Comparison of ENCODE assay signal across 9 mouse cellular contexts in genomic region chr13:59668501-59669093, GRCm38 (mm10). TPM values are rescaled to one million over a fixed set of nuclear protein-coding genes. Genes with fewer than 3 reads are reported as not detected.
A peak's percentile ranks its signal among the peaks of the same experiment; 100 is the strongest.
DNase-seq lines count a peak whose midpoint lies in the region; ATAC-seq and TF ChIP-seq lines count a peak whose summit lies in the region.
"Had no signal": no experiment of that assay in that cellular context is flagged by ENCODE, and none has a peak within 500 bp of the region (broad histone marks: within the 10 kb centered on the region; RNA-seq: fewer than 3 reads in every experiment).

No protein-coding gene starts in this region.

- no peaks in the 10 kb centered on the region for H3K27me3 ChIP-seq in embryonic facial prominence, embryonic 14.5 days (replicated peaks; ENCODE audit: control insufficient read depth, insufficient read depth, low read length)
- no peaks in the 10 kb centered on the region for H3K27me3 ChIP-seq in forebrain, embryonic 16.5 days (replicated peaks; ENCODE audit: control insufficient read depth, insufficient read depth, low read length)

- H3K36me3 ChIP-seq in embryonic facial prominence, embryonic 14.5 days (ENCODE audit: control insufficient read depth, insufficient read depth, low read length): peaks cover 15% of the 10 kb centered on the region; the same call in 1 of the 2 replicates
- H3K36me3 ChIP-seq in forebrain, embryonic 16.5 days (ENCODE audit: control insufficient read depth, insufficient read depth): no peaks in the 10 kb centered on the region; the same call in 1 of the 2 replicates

- H3K9me3 ChIP-seq in embryonic facial prominence, embryonic 14.5 days (ENCODE audit: control insufficient read depth, low read length): no peaks in the 10 kb centered on the region
- no peaks in the 10 kb centered on the region for H3K9me3 ChIP-seq in forebrain, embryonic 16.5 days (ENCODE audit: control insufficient read depth, low read length)

- WGBS in embryonic facial prominence, embryonic 14.5 days: 74% methylated on average over 11 of the region's 11 CpGs
- 76% methylated on average over 11 of the region's 11 CpGs for WGBS in forebrain, embryonic 16.5 days

- H3K9ac ChIP-seq in embryonic facial prominence, embryonic 14.5 days (ENCODE audit: low read depth, low read length): no peak overlapping the region
- no peak overlapping the region for H3K9ac ChIP-seq in forebrain, embryonic 16.5 days (replicated peaks; ENCODE audit: low read depth, low read length)

- DNase-seq in layer of hippocampus, adult 2 months (ENCODE audit: low spot score in 2 of 2): no peak
- DNase-seq in layer of hippocampus, postnatal 10 days (ENCODE audit: low spot score in 2 of 2): no peak
- DNase-seq in embryonic facial prominence, embryonic 14.5 days (ENCODE audit: low spot score): no peak
- DNase-seq in kidney, adult 18-20 months: peak; percentile 41
- peak; percentile 57 for DNase-seq in lung, postnatal 14 days
- peak; percentile 18 for DNase-seq in thymus, postnatal 14 days
- no peak for DNase-seq in layer of hippocampus, postnatal 36 days

- no peak; the same call in 1 of the 2 replicates for ATAC-seq in embryonic facial prominence, embryonic 14.5 days (ENCODE audit: low read depth)
- no peak for ATAC-seq in forebrain, embryonic 16.5 days

- no peak overlapping the region for H3K4me2 ChIP-seq in embryonic facial prominence, embryonic 14.5 days (ENCODE audit: low read depth, low read length)
- no peak overlapping the region for H3K4me2 ChIP-seq in forebrain, embryonic 16.5 days (ENCODE audit: low read length)

- peak overlapping the region; percentile 94 for H3K27ac ChIP-seq in layer of hippocampus, adult 2 months
- peak overlapping the region; percentile 40; the same call in 1 of the 2 replicates for H3K27ac ChIP-seq in embryonic facial prominence, embryonic 14.5 days (replicated peaks; ENCODE audit: low read depth, low read length)
- no peak overlapping the region for H3K27ac ChIP-seq in forebrain, embryonic 16.5 days (ENCODE audit: low read length)

- peaks cover 9% of the 10 kb centered on the region for H3K4me1 ChIP-seq in embryonic facial prominence, embryonic 14.5 days (ENCODE audit: control insufficient read depth, insufficient read depth, low read length)
- H3K4me1 ChIP-seq in forebrain, embryonic 16.5 days (replicated peaks; ENCODE audit: control insufficient read depth, insufficient read depth, low read length): peaks cover 19% of the 10 kb centered on the region

- H3K4me3 ChIP-seq in layer of hippocampus, adult 2 months: no peak overlapping the region
- no peak overlapping the region for H3K4me3 ChIP-seq in embryonic facial prominence, embryonic 14.5 days (ENCODE audit: low read depth, low read length)
- no peak overlapping the region for H3K4me3 ChIP-seq in forebrain, embryonic 16.5 days (replicated peaks; ENCODE audit: low read length)
- H3K4me3 ChIP-seq: myocyte had no signal

- TF ChIP-seq CTCF in layer of hippocampus, adult 2 months (conservative IDR thresholded peaks at IDR 0.05): no peak

RNA-seq across cellular contexts. Expression of gene Golm1, which starts 7.0 kb away (rescaled TPM):
- total RNA-seq in layer of hippocampus, adult 2 months (2021): 10 to 100 TPM; 67.4 to 71.8 TPM
- total RNA-seq in layer of hippocampus, postnatal 10 days (2021): 10 to 100 TPM; 45.1 to 46.8 TPM
- polyA plus RNA-seq in embryonic facial prominence, embryonic 14.5 days (2014; fragmentation: Nextera tagmentation; extraction: Ambion mirVana): 42.3 and 48.4 TPM in 2 replicates
- 40.9 and 49.6 TPM in 2 replicates for polyA plus RNA-seq in forebrain, embryonic 16.5 days (2015; fragmentation: Nextera tagmentation; extraction: Ambion mirVana)
- 10 to 100 TPM; 64.3 to 74.2 TPM for total RNA-seq in layer of hippocampus, postnatal 36 days (2021)

RNA-seq across cellular contexts. Expression of gene 4921517D22Rik, which starts 25.3 kb away (rescaled TPM):
- not detected for total RNA-seq in layer of hippocampus, adult 2 months (2021)
- total RNA-seq in layer of hippocampus, postnatal 10 days (2021): not detected
- not detected in 2 replicates for polyA plus RNA-seq in embryonic facial prominence, embryonic 14.5 days (2014; fragmentation: Nextera tagmentation; extraction: Ambion mirVana)
- not detected in 2 replicates for polyA plus RNA-seq in forebrain, embryonic 16.5 days (2015; fragmentation: Nextera tagmentation; extraction: Ambion mirVana)
- not detected for total RNA-seq in layer of hippocampus, postnatal 36 days (2021)
- polyA plus RNA-seq: myocyte had no signal

RNA-seq across cellular contexts. Expression of gene Spata31d1a, which starts 41.5 kb away (rescaled TPM):
- total RNA-seq in layer of hippocampus, adult 2 months (2021): under 1 TPM; 0.22 to 0.26 TPM
- total RNA-seq in layer of hippocampus, postnatal 10 days (2021): under 1 TPM; 0.11 to 0.21 TPM
- 0.22 TPM in 1 of 2 replicates, not detected in the other for polyA plus RNA-seq in embryonic facial prominence, embryonic 14.5 days (2014; fragmentation: Nextera tagmentation; extraction: Ambion mirVana)
- polyA plus RNA-seq in forebrain, embryonic 16.5 days (2015; fragmentation: Nextera tagmentation; extraction: Ambion mirVana): 0.20 TPM in 1 of 2 replicates, not detected in the other
- under 1 TPM; 0.08 to 0.40 TPM for total RNA-seq in layer of hippocampus, postnatal 36 days (2021)
- polyA plus RNA-seq: myocyte had no signal

RNA-seq across cellular contexts. Expression of gene Spata31d1b, which starts 43.5 kb away (rescaled TPM):
- total RNA-seq in layer of hippocampus, adult 2 months (2021): under 1 TPM in 1 of 2 experiments, not detected in 1; 0.12 TPM
- under 1 TPM in 1 of 2 experiments, not detected in 1; 0.11 TPM for total RNA-seq in layer of hippocampus, postnatal 10 days (2021)
- 0.04 and 0.06 TPM in 2 replicates for polyA plus RNA-seq in embryonic facial prominence, embryonic 14.5 days (2014; fragmentation: Nextera tagmentation; extraction: Ambion mirVana)
- polyA plus RNA-seq in forebrain, embryonic 16.5 days (2015; fragmentation: Nextera tagmentation; extraction: Ambion mirVana): not detected in 2 replicates
- total RNA-seq in layer of hippocampus, postnatal 36 days (2021): under 1 TPM; 0.07 to 0.20 TPM
- polyA plus RNA-seq: myocyte had no signal

Comparison
In these comparisons a context has a peak if more than half of its experiments do, and no peak if none do; other contexts are left out.
1. DNase-seq: peak in kidney, adult 18-20 months (single experiment), lung, postnatal 14 days (single experiment) and thymus, postnatal 14 days (single experiment); none in layer of hippocampus, adult 2 months (0 of 2), layer of hippocampus, postnatal 10 days (0 of 2), embryonic facial prominence, embryonic 14.5 days (single experiment) and layer of hippocampus, postnatal 36 days (0 of 2).